Mouse (Mus musculus) CH12.LX (cell line): ENCODE measurements around the gene Atp2b4. TPM values are rescaled to one million over a fixed set of nuclear protein-coding genes. Genes with fewer than 3 reads are reported as not detected.

Source experiments
- DNase-seq: peaks from one replicate; pipeline ENCODE4 v3.0.0-alpha.2; 2013; ENCODE audit errors: extremely low read depth
- H3K27ac ChIP-seq: 2 replicates; pipeline ENCODE4 v1.5.1; 2012; ENCODE audit warnings: low read depth, mild to moderate bottlenecking, control low read depth, moderate library complexity; ENCODE audit not compliant: insufficient read depth
- H3K27me3 ChIP-seq: replicated peaks from 2 replicates; pipeline ENCODE3; 2012; ENCODE audit warnings: inconsistent platforms
- H3K36me3 ChIP-seq, 2 experiments: replicated peaks in 1 of 2; 2 replicates each; pipeline versions ENCODE3 to v1.6.1; 2012; ENCODE audit warnings: inconsistent platforms in 1 of 2, low read length in 1 of 2, mild to moderate bottlenecking in 1 of 2, mixed read lengths in 1 of 2, moderate library complexity in 1 of 2; ENCODE audit not compliant: control insufficient read depth in 1 of 2, insufficient read depth in 1 of 2
- H3K4me1 ChIP-seq, 2 experiments: 2 replicates each; pipeline ENCODE4 v1.6.1; 2012; ENCODE audit warnings: inconsistent platforms in 1 of 2, moderate library complexity in 1 of 2; ENCODE audit not compliant: insufficient read depth in 2 of 2, control insufficient read depth in 1 of 2
- H3K4me2 ChIP-seq: 2 replicates; pipeline ENCODE4 v1.6.1; 2012; ENCODE audit warnings: low read depth, mild to moderate bottlenecking, control low read depth; ENCODE audit not compliant: poor library complexity, insufficient read depth, severe bottlenecking
- H3K4me3 ChIP-seq, 3 experiments: fragments of 150-350 bp in 1 of 3; sonication (generic) in 1 of 3; replicated peaks in 1 of 3; 2 replicates each; pipeline versions ENCODE3 to v1.5.1; 2011 to 2012; ENCODE audit warnings: low read depth in 2 of 3, low read length in 2 of 3, mild to moderate bottlenecking in 2 of 3, moderate library complexity in 2 of 3, control low read depth in 1 of 3, improper control_type of control experiment in 1 of 3, inconsistent platforms in 1 of 3, mixed read lengths in 1 of 3; ENCODE audit not compliant: poor library complexity in 1 of 3
- H3K79me2 ChIP-seq: replicated peaks from 2 replicates; pipeline ENCODE4 v1.6.1; 2012; ENCODE audit warnings: mild to moderate bottlenecking, moderate library complexity; ENCODE audit not compliant: control insufficient read depth, poor library complexity, insufficient read depth, severe bottlenecking; ENCODE audit errors: extremely low read depth
- H3K9ac ChIP-seq: 2 replicates; pipeline ENCODE4 v1.6.1; 2012; ENCODE audit warnings: low read depth, mild to moderate bottlenecking, control low read depth, moderate library complexity; ENCODE audit not compliant: insufficient read depth
- H3K9me3 ChIP-seq: replicated peaks from 2 replicates; pipeline ENCODE3; 2012; ENCODE audit warnings: low read length, inconsistent platforms, mixed read lengths
- CHD1 ChIP-seq: IDR thresholded peaks from 2 replicates; pipeline ENCODE4 v1.6.1; 2012; ENCODE audit warnings: low read depth, low read length, improper control_type of control experiment, inconsistent platforms
- CHD2 ChIP-seq: IDR thresholded peaks from 2 replicates; pipeline ENCODE4 v1.6.1; 2011; ENCODE audit warnings: low read length, improper control_type of control experiment
- CTCF ChIP-seq, 2 experiments: IDR thresholded peaks in 1 of 2; conservative IDR thresholded peaks in 1 of 2; 2 replicates each; pipeline ENCODE4 v1.5.1; 2011 to 2012; ENCODE audit warnings: low read depth in 2 of 2, low read length in 2 of 2, improper control_type of control experiment in 1 of 2, inconsistent platforms in 1 of 2, mild to moderate bottlenecking in 1 of 2, moderate library complexity in 1 of 2
- E2F4 ChIP-seq: IDR thresholded peaks from 2 replicates; pipeline ENCODE4 v1.6.1; 2011; ENCODE audit warnings: low read depth, low read length, improper control_type of control experiment; ENCODE audit not compliant: insufficient replicate concordance
- ELF1 ChIP-seq: IDR thresholded peaks from 2 replicates; pipeline ENCODE4 v1.6.1; 2014; ENCODE audit warnings: low read depth, mild to moderate bottlenecking, inconsistent platforms, low read length, improper control_type of control experiment
- ETS1 ChIP-seq: conservative IDR thresholded peaks from 2 replicates; pipeline ENCODE4 v1.6.1; 2012; ENCODE audit warnings: low read depth, mild to moderate bottlenecking, inconsistent platforms, low read length, improper control_type of control experiment, moderate library complexity
- GABPA ChIP-seq: IDR thresholded peaks from 2 replicates; pipeline ENCODE4 v1.6.1; 2012; ENCODE audit warnings: low read depth, low read length, improper control_type of control experiment, inconsistent platforms; ENCODE audit not compliant: insufficient replicate concordance
- HCFC1 ChIP-seq: IDR thresholded peaks from 2 replicates; pipeline ENCODE4 v1.6.1; 2012; ENCODE audit warnings: low read depth, mild to moderate bottlenecking, inconsistent platforms, low read length, improper control_type of control experiment
- JUN ChIP-seq: IDR thresholded peaks from 2 replicates; pipeline ENCODE4 v1.6.1; 2011; ENCODE audit warnings: low read depth, mild to moderate bottlenecking, low read length, improper control_type of control experiment, moderate library complexity; ENCODE audit not compliant: insufficient read depth
- JUND ChIP-seq: conservative IDR thresholded peaks from 2 replicates; pipeline ENCODE4 v1.6.1; 2011; ENCODE audit warnings: low read depth, low read length, improper control_type of control experiment
- KAT2A ChIP-seq: IDR thresholded peaks from 2 replicates; pipeline ENCODE4 v1.6.1; 2012; ENCODE audit warnings: low read length, improper control_type of control experiment, inconsistent platforms; ENCODE audit not compliant: insufficient replicate concordance
- MAFK ChIP-seq: IDR thresholded peaks from 2 replicates; pipeline ENCODE4 v1.6.1; 2011; ENCODE audit warnings: low read length, improper control_type of control experiment; ENCODE audit not compliant: insufficient replicate concordance
- MXI1 ChIP-seq: IDR thresholded peaks from 2 replicates; pipeline ENCODE4 v1.6.1; 2011; ENCODE audit warnings: mild to moderate bottlenecking, low read depth, low read length, improper control_type of control experiment
- MYC ChIP-seq: IDR thresholded peaks from 2 replicates; pipeline ENCODE4 v1.6.1; 2011; ENCODE audit warnings: low read depth, mild to moderate bottlenecking, improper control_type of control experiment, low read length
- NELFE ChIP-seq: IDR thresholded peaks from 2 replicates; pipeline ENCODE4 v1.6.1; 2011; ENCODE audit warnings: low read depth, low read length, improper control_type of control experiment
- NRF1 ChIP-seq: IDR thresholded peaks from 2 replicates; pipeline ENCODE4 v1.6.1; 2014; ENCODE audit warnings: low read depth, mild to moderate bottlenecking, inconsistent platforms, low read length, improper control_type of control experiment, moderate library complexity
- PAX5 ChIP-seq: IDR thresholded peaks from 2 replicates; pipeline ENCODE4 v1.6.1; 2012; ENCODE audit warnings: low read length, inconsistent platforms, mixed read lengths
- POLR2A ChIP-seq: IDR thresholded peaks from 2 replicates; pipeline ENCODE4 v1.6.1; 2011; ENCODE audit warnings: low read depth, mild to moderate bottlenecking, improper control_type of control experiment, low read length
- RAD21 ChIP-seq: IDR thresholded peaks from 2 replicates; pipeline ENCODE4 v1.6.1; 2011; ENCODE audit warnings: low read depth, mild to moderate bottlenecking, low read length, improper control_type of control experiment, moderate library complexity
- RCOR1 ChIP-seq: conservative IDR thresholded peaks from 2 replicates; pipeline ENCODE4 v1.6.1; 2012; ENCODE audit warnings: low read depth, mild to moderate bottlenecking, inconsistent platforms, low read length, improper control_type of control experiment
- SMC3 ChIP-seq: IDR thresholded peaks from 2 replicates; pipeline ENCODE4 v1.6.1; 2011; ENCODE audit warnings: low read depth, low read length, improper control_type of control experiment
- TBP ChIP-seq: conservative IDR thresholded peaks from 2 replicates; pipeline ENCODE4 v1.6.1; 2011; ENCODE audit warnings: low read depth, low read length, improper control_type of control experiment
- TCF12 ChIP-seq: IDR thresholded peaks from 2 replicates; pipeline ENCODE4 v1.6.1; 2014; ENCODE audit warnings: low read depth, mild to moderate bottlenecking, inconsistent platforms, low read length, improper control_type of control experiment
- UBTF ChIP-seq: IDR thresholded peaks from 2 replicates; pipeline ENCODE4 v1.6.1; 2012; ENCODE audit warnings: low read depth, mild to moderate bottlenecking, inconsistent platforms, low read length, improper control_type of control experiment, moderate library complexity
- USF1 ChIP-seq: IDR thresholded peaks from 2 replicates; pipeline ENCODE4 v1.6.1; 2014; ENCODE audit warnings: low read depth, mild to moderate bottlenecking, inconsistent platforms, low read length, improper control_type of control experiment
- USF2 ChIP-seq: conservative IDR thresholded peaks from 2 replicates; pipeline ENCODE4 v1.6.1; 2011; ENCODE audit warnings: low read depth, low read length, improper control_type of control experiment
- ZC3H11A ChIP-seq: IDR thresholded peaks from 2 replicates; pipeline ENCODE4 v1.6.1; 2012; ENCODE audit warnings: low read depth, mild to moderate bottlenecking, inconsistent platforms, low read length, improper control_type of control experiment
- ZKSCAN1 ChIP-seq: IDR thresholded peaks from 2 replicates; pipeline ENCODE4 v1.6.1; 2012; ENCODE audit warnings: low read depth, inconsistent platforms, low read length, improper control_type of control experiment, borderline replicate concordance
- ZMIZ1 ChIP-seq: IDR thresholded peaks from 2 replicates; pipeline ENCODE4 v1.6.1; 2012; ENCODE audit warnings: low read depth, mild to moderate bottlenecking, inconsistent platforms, low read length, improper control_type of control experiment
- ZNF384 ChIP-seq: IDR thresholded peaks from 2 replicates; pipeline ENCODE4 v1.6.1; 2012; ENCODE audit warnings: low read depth, low read length, improper control_type of control experiment, inconsistent platforms
- dilution Hi-C: fragments of 300-500 bp; cut with MboI; formaldehyde crosslinking; loops from 2 replicates; pipeline ENCODE4 v1.14.3; 2020; ENCODE audit warnings: low sequenced_read_pairs; ENCODE audit not compliant: extremely low pct_unique_long_range_greater_than_20kb, extremely low pct_ligation_motif_present
- in situ Hi-C: fragments of 300-500 bp; cut with MboI; formaldehyde crosslinking; loops from 3 replicates; pipeline ENCODE4 v1.14.3; 2019; ENCODE audit warnings: low sequenced_read_pairs, low pct_ligation_motif_present, low pct_unique_long_range_greater_than_20kb, mixed read lengths
- polyA plus RNA-seq: library from polyadenylated mRNA; unstranded; fragments of >175 nt; gene quantifications from 2 replicates; pipeline ENCODE4 v1.2.1, GENCODE M21; 2012; ENCODE audit warnings: low read depth; ENCODE audit not compliant: insufficient read length
- total RNA-seq, 2 experiments: library from RNA; depleted of rRNA; stranded (reverse); fragments of 300-350 nt in 1 of 2; fragments of >200 nt in 1 of 2; gene quantifications; 2 replicates each; pipeline ENCODE4 v1.2.3; 2012 to 2014

Gene Atp2b4
- total and polyA plus RNA-seq, 3 experiments, result 6.9 to 18.4 (median 17.5) TPM

GRCm38 (mm10) chr1:133662941-133663340 is 137.9 kb downstream of the Atp2b4 start:
- in situ Hi-C loops (no loop called here), dilution Hi-C loops (no loop called here)
- Histone ChIP-seq H3K27ac (no peak overlapping the region), H3K79me2 (peaks cover 55% of the 10 kb centered on the region), H3K4me3 (no peak overlapping the region), H3K36me3 (peaks cover 12 to 19% of the 10 kb centered on the region in 2 experiments), H3K4me2 (no peak overlapping the region), H3K9me3 (no peaks in the 10 kb centered on the region), H3K27me3 (no peaks in the 10 kb centered on the region), H3K4me1 (peaks cover 18 to 35% of the 10 kb centered on the region in 2 experiments), H3K9ac (no peak overlapping the region)
- TF ChIP-seq JUND (no peak), ZC3H11A (no peak), USF1 (no peak), ZMIZ1 (no peak), ZKSCAN1 (no peak), JUN (no peak), RAD21 (no peak), MAFK (no peak), MXI1 (no peak), POLR2A (no peak), SMC3 (no peak), E2F4 (no peak), NELFE (no peak)
- no peak for DNase-seq

DNA sequence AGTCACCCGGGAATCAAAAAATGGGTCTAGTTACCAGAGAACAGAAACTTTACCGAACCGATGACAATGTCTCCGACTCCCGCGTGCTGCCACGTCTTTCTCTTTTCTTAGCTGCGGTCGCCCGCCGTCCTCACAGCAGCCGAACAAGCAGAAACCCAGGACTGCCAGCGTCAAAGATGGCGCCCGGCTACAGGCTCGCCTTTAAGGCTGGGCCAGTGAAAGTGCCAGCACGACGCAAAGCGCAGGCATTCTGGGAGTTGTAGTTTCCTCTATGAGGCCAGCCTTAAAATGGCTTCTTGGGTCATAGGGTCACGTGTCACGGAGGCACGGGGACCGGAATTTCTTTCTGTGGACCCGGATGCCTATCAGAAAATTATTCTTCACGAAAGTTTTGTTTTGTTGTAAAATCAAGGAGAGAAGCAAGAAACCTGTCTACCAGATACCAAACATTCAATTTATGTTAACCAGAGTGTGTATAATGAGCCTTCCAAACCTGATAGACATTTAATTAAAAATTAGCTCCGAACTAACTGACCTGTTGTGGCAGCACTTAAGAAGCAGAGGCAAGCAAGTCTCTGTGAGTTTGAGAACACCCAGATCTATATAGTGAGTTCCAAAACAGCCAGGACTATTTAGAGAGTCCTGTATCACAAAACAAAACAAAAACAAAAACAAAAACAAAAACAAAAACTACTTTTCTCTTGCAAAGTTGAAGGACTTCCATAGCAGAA is 139.5 kb downstream of the Atp2b4 start, which contains the start of gene Gm38394:
Gene Gm38394, minus strand, starts transcription at position 116 of the 731 bp plus-strand sequence.
- H3K4me3 ChIP-seq, result peak within 1 kb of the TSS; percentile 78 to 93 (median 79)
- peak within 1 kb of the TSS; percentile 98 for H3K9ac ChIP-seq
- H3K4me1 ChIP-seq, result peaks cover 14 to 51% of the 10 kb centered on the region in 2 experiments
- peaks cover 17 to 35% of the 10 kb centered on the region in 2 experiments for H3K36me3 ChIP-seq
- DNase-seq, result peak; percentile 97
- dilution Hi-C loops, result no loop called here
- in situ Hi-C loops, result no loop called here
- no peaks in the 10 kb centered on the region for H3K27me3 ChIP-seq
- H3K4me2 ChIP-seq, result peak within 1 kb of the TSS; percentile 79
- no peaks in the 10 kb centered on the region for H3K9me3 ChIP-seq
- peaks cover 63% of the 10 kb centered on the region for H3K79me2 ChIP-seq
- peak within 1 kb of the TSS; percentile 62; the same call in 1 of the 2 replicates for H3K27ac ChIP-seq
- 0 out of 2 replicates have a peak, but pooled peaks have one; percentile 48 for TF ChIP-seq RCOR1
- TF ChIP-seq JUND, result no peak; the same call in 1 of the 2 replicates
- TF ChIP-seq CTCF (conservative IDR thresholded peaks at IDR 0.05 in 1 of 2, IDR thresholded peaks at IDR 0.05 in 1 of 2; ENCODE audit: low read depth in 2 of 2, low read length in 2 of 2), result no peak
- TF ChIP-seq USF2, result peak; percentile 95
- TF ChIP-seq MYC, result peak; percentile 80; the same call in 1 of the 2 replicates
- TF ChIP-seq TBP, result peak; percentile 93
- no peak for TF ChIP-seq ZKSCAN1
- TF ChIP-seq GABPA, result peak; percentile 84; the same call in 1 of the 2 replicates
- no peak for TF ChIP-seq E2F4
- TF ChIP-seq CHD1, result no peak; the same call in 1 of the 2 replicates
- TF ChIP-seq ELF1, result peak; percentile 82
- peak; percentile 100 for TF ChIP-seq HCFC1
- no peak for TF ChIP-seq ZC3H11A
- TF ChIP-seq NRF1, result peak; percentile 79
- peak; percentile 98 for TF ChIP-seq KAT2A
- TF ChIP-seq TCF12, result peak; percentile 94
- TF ChIP-seq ZMIZ1, result peak; percentile 57; the same call in 1 of the 2 replicates
- TF ChIP-seq ZNF384, result no peak
- TF ChIP-seq PAX5, result no peak
- no peak for TF ChIP-seq JUN
- no peak for TF ChIP-seq UBTF
- TF ChIP-seq CHD2, result no peak; the same call in 1 of the 2 replicates
- TF ChIP-seq ETS1, result peak; percentile 27
- no peak for TF ChIP-seq SMC3
